Mouse (Mus musculus) limb, embryonic 10.5 days (tissue): ENCODE results near the gene Fibcd1. TPM values are rescaled to one million over a fixed set of nuclear protein-coding genes. Genes with fewer than 3 reads are reported as not detected.

Source experiments
- DNase-seq: peaks from one replicate; pipeline ENCODE4 v3.0.0-alpha.2; 2017; ENCODE audit warnings: low spot score
- H3K27ac ChIP-seq: fragments of 300-500 bp; sonication (generic); 2 replicates; pipeline ENCODE4 v1.5.1; 2016; ENCODE audit warnings: mild to moderate bottlenecking
- H3K27me3 ChIP-seq: fragments of 300-500 bp; sonication (generic); 2 replicates; pipeline ENCODE4 v1.6.1; 2016; ENCODE audit warnings: low read depth, mild to moderate bottlenecking; ENCODE audit not compliant: poor library complexity, severe bottlenecking
- H3K36me3 ChIP-seq: fragments of 300-500 bp; sonication (generic); 2 replicates; pipeline ENCODE4 v1.6.1; 2016; ENCODE audit warnings: mild to moderate bottlenecking, moderate library complexity
- H3K4me1 ChIP-seq: fragments of 300-500 bp; sonication (generic); 2 replicates; pipeline ENCODE4 v1.6.1; 2016
- H3K4me3 ChIP-seq: fragments of 300-500 bp; sonication (generic); 2 replicates; pipeline ENCODE4 v1.5.1; 2016; ENCODE audit warnings: mild to moderate bottlenecking, moderate library complexity
- H3K9me3 ChIP-seq: fragments of 300-500 bp; sonication (generic); replicated peaks from 2 replicates; pipeline ENCODE4 v1.6.1; 2016; ENCODE audit warnings: mild to moderate bottlenecking
- WGBS: fragments of 180-500 bp; shearing (Covaris S2); methylation state at CpG from one replicate; pipeline ENCODE4 v1.1.7; 2016; 5-methylcytosine and 5-hydroxymethylcytosine counted together
- polyA plus RNA-seq: library from polyadenylated mRNA; unstranded; fragments of >200 nt; fragmentation: Nextera tagmentation; extraction: Ambion mirVana; gene quantifications from 2 replicates; pipeline ENCODE4 v1.2.1, GENCODE M21; 2016

The Fibcd1 gene
- polyA plus RNA-seq, 1 experiment from 2014 or later = 0.13 TPM

GRCm38 (mm10) chr2:31801416-31801815 lies 44.4 kb downstream of the Fibcd1 start:
- Histone ChIP-seq H3K27ac (0 out of 2 replicates have a peak overlapping the region, but pooled peaks have one; percentile 21), H3K36me3 (peaks cover 93% of the 10 kb centered on the region), H3K9me3 (no peaks in the 10 kb centered on the region), H3K4me3 (no peak overlapping the region), H3K27me3 (no peaks in the 10 kb centered on the region), H3K4me1 (peaks cover 12% of the 10 kb centered on the region)
- no peak for DNase-seq
- 91% methylated on average over 9 of the region's 9 CpGs for whole genome bisulfite sequencing

- H3K4me1 ChIP-seq = no peaks in the 10 kb centered on the region
- WGBS = 92% methylated on average over 3 of the region's 3 CpGs
- no peaks in the 10 kb centered on the region for H3K9me3 ChIP-seq
- H3K27ac ChIP-seq = no peak overlapping the region
- H3K4me3 ChIP-seq = no peak overlapping the region
- DNase-seq = no peak
- peaks cover 100% of the 10 kb centered on the region for H3K36me3 ChIP-seq
- H3K27me3 ChIP-seq = no peaks in the 10 kb centered on the region
These were observed 48.9 kb downstream of the Fibcd1 start for GRCm38 (mm10) chr2:31796943-31797342.

DNA sequence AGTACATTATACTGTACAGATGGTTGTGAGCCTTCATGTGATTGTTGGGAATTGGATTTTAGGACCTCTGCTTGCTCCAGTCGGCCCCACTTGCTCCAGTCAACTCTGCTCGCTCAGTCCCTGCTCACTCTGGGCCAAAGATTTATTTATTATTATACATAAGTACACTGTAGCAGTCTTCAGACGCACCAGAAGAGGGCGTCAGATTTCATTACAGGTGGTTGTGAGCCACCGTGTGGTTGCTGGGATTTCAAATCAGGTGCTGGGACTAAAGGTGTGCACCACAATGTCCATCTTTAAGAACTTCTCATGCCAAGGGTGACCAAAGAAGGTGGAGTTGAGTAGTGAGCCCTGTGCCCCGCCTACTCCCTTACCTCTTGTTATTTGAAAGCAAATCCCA lies 53.2 kb downstream of the Fibcd1 start:
- H3K36me3 ChIP-seq = peaks cover 99% of the 10 kb centered on the region

DNA sequence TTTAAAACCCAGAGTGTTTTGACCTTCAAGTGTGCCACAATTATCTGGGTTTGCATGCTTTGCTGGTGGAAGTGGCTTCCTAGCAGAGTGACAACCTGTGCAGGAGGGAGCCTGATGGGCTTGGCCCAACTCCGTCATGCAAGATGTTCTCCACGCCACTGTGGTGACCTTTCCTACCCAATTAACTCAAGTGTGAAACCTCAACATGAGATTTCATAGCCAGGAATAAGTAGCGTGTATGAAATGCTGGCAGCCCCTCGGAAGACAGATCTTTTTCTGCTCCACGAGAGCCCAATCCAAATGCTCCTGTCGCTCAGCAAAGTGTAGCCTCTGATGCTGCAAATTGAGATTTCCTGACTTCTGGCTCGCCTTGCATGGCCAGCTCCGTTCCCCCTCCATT lies 54.5 kb downstream of the Fibcd1 start:
- Histone ChIP-seq H3K27me3 (no peaks in the 10 kb centered on the region), H3K9me3 (no peaks in the 10 kb centered on the region), H3K4me1 (no peaks in the 10 kb centered on the region), H3K36me3 (peaks cover 99% of the 10 kb centered on the region), H3K27ac (no peak overlapping the region), H3K4me3 (no peak overlapping the region)
- no peak for DNase-seq
- WGBS = 95% methylated on average over 8 of the region's 8 CpGs

More for the DNA sequence above, 53.2 kb downstream of the Fibcd1 start:
- Histone ChIP-seq H3K9me3 (no peaks in the 10 kb centered on the region), H3K4me3 (no peak overlapping the region), H3K27me3 (no peaks in the 10 kb centered on the region), H3K4me1 (no peaks in the 10 kb centered on the region), H3K27ac (no peak overlapping the region)
- 84% methylated on average over 6 of the region's 6 CpGs for WGBS
- DNase-seq = no peak

DNA sequence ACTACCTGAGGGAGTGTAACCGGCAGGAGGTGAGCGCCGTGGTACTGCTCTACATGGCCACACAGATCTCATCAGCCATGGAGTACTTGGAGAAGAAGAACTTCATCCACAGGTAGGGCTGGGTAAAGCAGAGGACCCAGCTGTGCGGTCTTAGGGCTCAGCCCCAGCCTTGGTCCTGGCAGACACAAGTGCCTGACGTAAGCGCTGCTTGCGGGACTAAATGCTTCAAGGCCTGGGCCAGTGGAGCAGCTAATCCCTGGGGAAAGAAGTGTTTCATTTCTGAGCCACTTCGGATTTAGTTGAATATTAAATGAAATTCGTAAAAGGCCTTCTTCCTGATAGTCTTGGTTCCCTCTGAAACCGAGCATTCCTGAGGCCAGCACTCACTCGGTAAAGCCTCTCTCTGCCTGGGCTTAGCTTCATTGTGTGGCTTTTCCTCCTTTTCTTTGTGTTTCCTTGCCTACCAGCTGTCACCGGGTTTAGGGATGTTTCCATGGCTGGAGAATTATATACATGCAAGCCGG lies 55.0 kb downstream of the Fibcd1 start:
- Histone ChIP-seq H3K4me3 (no peak overlapping the region), H3K9me3 (no peaks in the 10 kb centered on the region), H3K36me3 (peaks cover 99% of the 10 kb centered on the region), H3K27ac (no peak overlapping the region), H3K4me1 (no peaks in the 10 kb centered on the region), H3K27me3 (no peaks in the 10 kb centered on the region)
- WGBS = 91% methylated on average over 13 of the region's 13 CpGs
- DNase-seq = no peak

GRCm38 (mm10) chr2:31789215-31789614 lies 56.6 kb downstream of the Fibcd1 start:
- H3K4me3 ChIP-seq = no peak overlapping the region
- H3K27me3 ChIP-seq = no peaks in the 10 kb centered on the region
- 85% methylated on average over 2 of the region's 2 CpGs for WGBS
- H3K27ac ChIP-seq = no peak overlapping the region
- H3K9me3 ChIP-seq = no peaks in the 10 kb centered on the region
- no peaks in the 10 kb centered on the region for H3K4me1 ChIP-seq
- H3K36me3 ChIP-seq = peaks cover 99% of the 10 kb centered on the region
- DNase-seq = no peak

- WGBS = 87% methylated on average over 3 of the region's 3 CpGs
- Histone ChIP-seq H3K27ac (no peak overlapping the region), H3K27me3 (no peaks in the 10 kb centered on the region), H3K36me3 (peaks cover 99% of the 10 kb centered on the region), H3K4me3 (no peak overlapping the region), H3K9me3 (no peaks in the 10 kb centered on the region), H3K4me1 (no peaks in the 10 kb centered on the region)
- DNase-seq = no peak
These were observed 57.6 kb downstream of the Fibcd1 start for GRCm38 (mm10) chr2:31788227-31788626.

- Histone ChIP-seq H3K9me3 (no peaks in the 10 kb centered on the region), H3K4me1 (peaks cover 1% of the 10 kb centered on the region; the same call in 1 of the 2 replicates), H3K4me3 (no peak overlapping the region), H3K27ac (no peak overlapping the region), H3K27me3 (no peaks in the 10 kb centered on the region), H3K36me3 (peaks cover 99% of the 10 kb centered on the region)
- 31% methylated on average over 7 of the region's 7 CpGs for WGBS
- DNase-seq = peak; percentile 89
These were observed 58.8 kb downstream of the Fibcd1 start for GRCm38 (mm10) chr2:31787029-31787428.

- peak; percentile 66 for DNase-seq
- Histone ChIP-seq H3K36me3 (peaks cover 99% of the 10 kb centered on the region), H3K27ac (no peak overlapping the region), H3K4me1 (peaks cover 5% of the 10 kb centered on the region; the same call in 1 of the 2 replicates), H3K4me3 (no peak overlapping the region), H3K27me3 (no peaks in the 10 kb centered on the region), H3K9me3 (no peaks in the 10 kb centered on the region)
- 58% methylated on average over 9 of the region's 9 CpGs for WGBS
These were observed 60.7 kb downstream of the Fibcd1 start for GRCm38 (mm10) chr2:31785074-31785473.

DNA sequence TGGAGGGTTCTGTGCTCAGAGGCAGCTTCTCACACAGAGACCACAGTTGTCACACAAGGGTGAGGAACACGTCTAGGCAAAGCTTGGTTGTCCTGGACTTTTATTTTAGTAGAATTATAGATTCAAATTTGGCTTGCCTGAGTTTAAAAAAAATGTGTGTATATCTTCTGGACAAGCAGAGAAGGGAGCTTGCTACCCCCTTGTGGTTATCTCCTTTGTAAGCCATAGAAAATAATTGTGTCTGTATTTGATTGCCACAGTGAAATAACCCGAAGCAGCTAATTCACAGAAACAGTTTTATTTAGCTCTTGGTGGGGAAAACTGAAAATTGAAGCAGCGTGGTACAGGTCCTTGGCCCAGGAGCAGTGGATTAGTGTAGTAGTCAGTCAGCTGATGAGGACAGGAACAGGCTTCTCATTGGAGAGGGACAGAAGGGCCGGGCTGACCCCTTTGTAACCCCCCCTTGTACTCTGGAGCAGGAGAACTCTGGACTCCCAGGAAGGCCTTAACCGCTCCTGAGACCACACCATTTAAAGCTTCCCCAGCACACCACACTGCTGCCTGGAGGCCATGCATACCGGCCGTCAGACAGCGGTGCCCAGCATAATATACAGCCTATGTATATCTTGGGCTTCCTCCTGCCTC lies 62.7 kb downstream of the Fibcd1 start:
- Histone ChIP-seq H3K36me3 (peaks cover 99% of the 10 kb centered on the region), H3K9me3 (no peaks in the 10 kb centered on the region), H3K4me1 (peaks cover 5% of the 10 kb centered on the region; the same call in 1 of the 2 replicates), H3K4me3 (no peak overlapping the region), H3K27ac (no peak overlapping the region), H3K27me3 (no peaks in the 10 kb centered on the region)
- no peak for DNase-seq
- 75% methylated on average over 8 of the region's 8 CpGs for WGBS

- WGBS = 95% methylated on average over 2 of the region's 2 CpGs
These were observed 66.5 kb downstream of the Fibcd1 start for GRCm38 (mm10) chr2:31779258-31779657.

GRCm38 (mm10) chr2:31776479-31776878 lies 69.3 kb downstream of the Fibcd1 start:
- 93% methylated on average over 3 of the region's 3 CpGs for WGBS
- H3K36me3 ChIP-seq = peaks cover 84% of the 10 kb centered on the region

More at GRCm38 (mm10) chr2:31779258-31779657, 66.5 kb downstream of the Fibcd1 start:
- no peak overlapping the region for H3K4me3 ChIP-seq
- H3K27ac ChIP-seq = no peak overlapping the region
- peaks cover 8% of the 10 kb centered on the region; the same call in 1 of the 2 replicates for H3K4me1 ChIP-seq
- H3K9me3 ChIP-seq = no peaks in the 10 kb centered on the region
- H3K27me3 ChIP-seq = no peaks in the 10 kb centered on the region
- H3K36me3 ChIP-seq = peaks cover 99% of the 10 kb centered on the region
- no peak for DNase-seq

DNA sequence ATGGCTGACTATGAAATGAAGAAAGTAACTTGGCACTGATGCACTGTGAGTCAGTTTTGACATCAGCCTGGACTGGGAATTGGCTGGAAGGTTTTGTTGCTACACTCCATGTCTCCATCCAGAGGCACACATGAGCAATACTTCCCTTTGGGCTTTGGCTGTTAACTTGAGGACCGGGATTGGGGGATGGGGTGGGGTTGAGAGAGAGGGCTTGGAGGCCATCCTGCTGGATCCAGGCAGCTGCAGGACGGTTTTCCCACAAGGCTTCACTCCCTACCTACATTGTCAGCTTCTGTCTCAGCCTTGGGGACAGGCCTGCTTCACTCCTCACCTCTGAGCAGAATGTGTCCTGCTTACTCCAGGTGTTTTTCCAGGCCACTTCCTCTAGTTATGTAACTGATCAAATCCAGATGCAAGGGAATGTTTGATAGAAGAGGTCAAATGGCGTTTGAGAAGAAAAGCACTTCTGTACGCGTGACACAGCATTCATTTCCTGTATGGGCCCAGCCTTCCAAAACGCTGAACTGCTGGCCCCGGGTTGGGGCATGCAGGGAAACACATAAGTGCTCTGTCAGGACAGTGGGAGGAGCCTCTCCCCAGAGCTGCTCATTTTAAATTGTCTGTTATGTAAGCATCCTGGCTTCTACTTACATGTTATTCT lies 74.9 kb downstream of the Fibcd1 start:
- H3K9me3 ChIP-seq = no peaks in the 10 kb centered on the region
- 8% methylated on average over 7 of the region's 7 CpGs for WGBS
- peaks cover 56% of the 10 kb centered on the region for H3K4me1 ChIP-seq
- 0 out of 2 replicates have a peak overlapping the region, but pooled peaks have one; percentile 6 for H3K27ac ChIP-seq
- H3K4me3 ChIP-seq = peak overlapping the region; percentile 11; the same call in 1 of the 2 replicates
- no peaks in the 10 kb centered on the region for H3K27me3 ChIP-seq
- peaks cover 43% of the 10 kb centered on the region for H3K36me3 ChIP-seq
- DNase-seq = peak; percentile 67

More at GRCm38 (mm10) chr2:31776479-31776878, 69.3 kb downstream of the Fibcd1 start:
- no peak overlapping the region for H3K27ac ChIP-seq
- no peaks in the 10 kb centered on the region for H3K27me3 ChIP-seq
- DNase-seq = no peak
- no peaks in the 10 kb centered on the region for H3K9me3 ChIP-seq
- no peak overlapping the region for H3K4me3 ChIP-seq
- peaks cover 11% of the 10 kb centered on the region for H3K4me1 ChIP-seq
